Mouse (Mus musculus) C2C12 (cell line): ENCODE data around the gene Zrsr1. TPM values are rescaled to one million over a fixed set of nuclear protein-coding genes. Genes with fewer than 3 reads are reported as not detected.

Experiments
- H3K27me3 ChIP-seq: one replicate; pipeline ENCODE4 v1.6.1; 2011; ENCODE audit not compliant: control insufficient read depth, insufficient read depth, insufficient read length
- H3K36me3 ChIP-seq: one replicate; pipeline ENCODE4 v1.6.1; 2011; ENCODE audit not compliant: control insufficient read depth, insufficient read depth
- H3K4me3 ChIP-seq: one replicate; pipeline ENCODE4 v1.5.1; 2011; ENCODE audit warnings: mild to moderate bottlenecking, control low read depth; ENCODE audit not compliant: poor library complexity, insufficient read depth, severe bottlenecking
- H3K79me2 ChIP-seq: one replicate; pipeline ENCODE4 v1.6.1; 2011; ENCODE audit not compliant: control insufficient read depth, insufficient read depth
- H3K79me3 ChIP-seq: one replicate; pipeline ENCODE4 v1.6.1; 2011; ENCODE audit warnings: low read depth, control low read depth
- H3ac ChIP-seq: one replicate; pipeline ENCODE3; 2011; ENCODE audit warnings: low read depth; ENCODE audit not compliant: control insufficient read depth, insufficient read length
- CEBPB ChIP-seq: IDR thresholded peaks from one replicate; pipeline ENCODE4 v1.6.1; 2011; ENCODE audit warnings: low read depth, mild to moderate bottlenecking, control low read depth, moderate library complexity
- CTCF ChIP-seq: IDR thresholded peaks from one replicate; pipeline ENCODE4 v1.5.1; 2011; ENCODE audit not compliant: control insufficient read depth, insufficient read depth, insufficient read length
- FOSL1 ChIP-seq: IDR thresholded peaks from one replicate; pipeline ENCODE4 v1.8.0; 2011; ENCODE audit warnings: mild to moderate bottlenecking, low read length; ENCODE audit not compliant: poor library complexity, insufficient read depth, severe bottlenecking
- MAX ChIP-seq: IDR thresholded peaks from one replicate; pipeline ENCODE4 v1.6.1; 2011; ENCODE audit warnings: mild to moderate bottlenecking, control low read depth
- MYOD1 ChIP-seq: IDR thresholded peaks from one replicate; pipeline ENCODE4 v1.6.1; 2011; ENCODE audit warnings: low read depth; ENCODE audit not compliant: control insufficient read depth, insufficient read length
- MYOG ChIP-seq: IDR thresholded peaks from one replicate; pipeline ENCODE4 v1.6.1; 2011; ENCODE audit not compliant: control insufficient read depth, insufficient read length; ENCODE audit errors: extremely low read depth
- USF1 ChIP-seq: IDR thresholded peaks from one replicate; pipeline ENCODE4 v1.6.1; 2011; ENCODE audit warnings: low read depth, mild to moderate bottlenecking, control low read depth, moderate library complexity
- long read RNA-seq, 2 experiments: library from polyadenylated mRNA; unstranded; transcript quantifications; one replicate each; pipeline ENCODE4 v2.0.0; 2019 to 2020
- polyA plus RNA-seq: library from polyadenylated mRNA; unstranded; fragments of >200 nt; fragmentation: generic; extraction: Trizol; gene quantifications from one replicate; pipeline ENCODE4 v1.2.1, GENCODE M21; 2012; ENCODE audit warnings: missing spikeins

Gene Zrsr1
- polyA plus RNA-seq: 3.4 TPM
- long read RNA-seq, experiment 1, full-length matches to known transcripts: 12 of 12 reads
- long read RNA-seq, experiment 1, partial matches to known transcripts: 0 of 12 reads
- long read RNA-seq, experiment 1, other reads (novel, unspliced or antisense): 0 of 12 reads
- long read RNA-seq, experiment 2, full-length matches to known transcripts: 12 of 12 reads
- long read RNA-seq, experiment 2, partial matches to known transcripts: 0 of 12 reads
- long read RNA-seq, experiment 2, other reads (novel, unspliced or antisense): 0 of 12 reads

DNA sequence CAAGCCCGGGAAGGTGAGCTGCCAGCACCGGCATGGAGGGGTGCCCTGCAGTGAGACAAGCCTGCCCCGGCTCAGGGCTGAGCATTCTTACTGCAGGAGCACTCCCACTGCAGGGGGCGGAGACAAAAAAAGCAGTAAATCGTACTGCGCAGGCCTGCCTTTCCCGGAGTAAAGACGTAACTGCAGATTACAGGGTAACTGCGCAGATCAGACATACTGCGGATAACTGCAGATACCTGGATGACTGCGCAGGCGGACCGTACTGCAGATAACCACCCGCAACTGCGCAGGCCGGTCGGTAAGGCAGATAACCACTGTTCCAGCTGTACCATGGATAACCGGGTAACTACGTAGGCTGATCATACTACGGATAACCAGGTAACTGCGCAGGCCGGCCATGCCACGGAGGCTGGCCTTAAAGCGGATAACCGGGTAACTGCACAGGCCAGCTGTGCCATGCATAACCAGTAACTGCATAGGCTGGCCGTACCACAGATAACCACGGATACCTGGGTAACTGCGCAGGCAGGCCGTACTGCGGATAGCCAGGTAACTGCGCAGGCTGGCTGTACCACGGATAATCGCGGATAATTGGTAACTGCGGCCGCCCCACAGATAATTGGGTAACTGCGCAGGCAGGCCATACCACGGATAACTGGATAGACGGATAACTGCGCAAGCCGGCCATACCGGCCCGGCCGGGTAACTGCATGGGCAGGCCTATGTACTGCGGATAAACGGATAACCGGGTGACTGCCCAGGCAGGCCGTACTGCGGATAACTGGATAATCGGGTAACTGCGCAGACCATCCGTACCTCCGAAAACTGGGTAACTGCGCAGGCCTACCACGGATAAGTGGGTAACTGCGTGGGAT lies at the start of gene Zrsr1:
TSS of gene Zrsr1 (plus strand) at position 171 of the 875 bp plus-strand sequence.
- H3K4me3 ChIP-seq: peak within 1 kb of the TSS; percentile 50
- H3K79me3 ChIP-seq: peaks cover 54% of the 10 kb centered on the region
- H3K36me3 ChIP-seq: peaks cover 11% of the 10 kb centered on the region
- no peaks in the 10 kb centered on the region for H3K27me3 ChIP-seq
- peaks cover 92% of the 10 kb centered on the region for H3K79me2 ChIP-seq
- TF ChIP-seq CTCF (no peak), MYOD1 (no peak), MYOG (no peak), USF1 (no peak), MAX (no peak), CEBPB (no peak)
- peak within 1 kb of the TSS; percentile 86 for H3ac ChIP-seq

DNA sequence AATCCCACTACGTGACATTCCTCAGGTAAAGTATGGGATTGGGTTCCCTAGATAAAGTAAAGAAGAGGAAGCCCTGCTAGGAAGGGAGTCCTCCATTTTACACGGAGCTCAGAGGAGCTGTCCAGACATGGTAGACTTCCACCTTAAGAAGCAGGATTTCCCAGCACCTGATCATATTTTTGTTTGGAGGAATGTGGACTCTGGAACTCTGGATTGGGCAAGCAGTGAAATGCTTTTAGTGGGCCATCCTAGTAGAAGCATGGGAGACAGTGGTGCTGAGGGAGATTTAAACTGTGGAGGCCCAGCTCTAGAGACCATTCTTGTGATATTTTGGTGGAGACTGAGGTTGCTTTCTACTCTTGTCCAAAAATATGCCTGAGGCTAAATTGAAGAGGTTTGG lies 49.3 kb upstream of the Zrsr1 start:
- H3K36me3 ChIP-seq: no peaks in the 10 kb centered on the region
- TF ChIP-seq USF1 (no peak), CTCF (no peak), MYOG (no peak), CEBPB (no peak), MAX (no peak), FOSL1 (no peak), MYOD1 (no peak)
- H3ac ChIP-seq: no peak overlapping the region
- H3K27me3 ChIP-seq: no peaks in the 10 kb centered on the region
- H3K79me2 ChIP-seq: no peaks in the 10 kb centered on the region
- no peaks in the 10 kb centered on the region for H3K79me3 ChIP-seq
- no peak overlapping the region for H3K4me3 ChIP-seq

DNA sequence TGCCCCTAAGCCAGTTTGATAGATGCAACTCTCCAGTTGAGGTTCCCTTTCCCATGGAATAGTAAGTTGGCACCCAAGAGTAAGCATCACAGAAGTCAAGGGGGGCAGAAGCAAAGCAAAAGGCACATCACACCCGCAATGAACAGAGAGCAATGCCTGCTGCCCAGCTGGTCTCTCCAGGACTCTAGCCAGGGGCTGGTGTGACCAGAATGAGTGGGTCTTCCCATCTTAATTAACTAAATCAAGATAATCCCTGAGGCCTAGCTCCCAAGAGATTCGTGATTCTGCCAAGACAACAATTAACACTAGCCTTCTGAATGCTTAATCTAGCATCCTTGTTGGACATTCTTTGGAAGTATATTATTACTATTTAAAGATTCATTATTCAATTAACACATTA lies 48.2 kb upstream of the Zrsr1 start:
- Histone ChIP-seq H3K36me3 (no peaks in the 10 kb centered on the region), H3K79me3 (no peaks in the 10 kb centered on the region), H3K4me3 (no peak overlapping the region), H3K79me2 (no peaks in the 10 kb centered on the region), H3ac (no peak overlapping the region), H3K27me3 (no peaks in the 10 kb centered on the region)
- no peak for TF ChIP-seq FOSL1
- TF ChIP-seq CTCF: no peak
- TF ChIP-seq CEBPB: no peak
- TF ChIP-seq USF1: no peak
- TF ChIP-seq MYOG: no peak
- no peak for TF ChIP-seq MAX
- TF ChIP-seq MYOD1: no peak

DNA sequence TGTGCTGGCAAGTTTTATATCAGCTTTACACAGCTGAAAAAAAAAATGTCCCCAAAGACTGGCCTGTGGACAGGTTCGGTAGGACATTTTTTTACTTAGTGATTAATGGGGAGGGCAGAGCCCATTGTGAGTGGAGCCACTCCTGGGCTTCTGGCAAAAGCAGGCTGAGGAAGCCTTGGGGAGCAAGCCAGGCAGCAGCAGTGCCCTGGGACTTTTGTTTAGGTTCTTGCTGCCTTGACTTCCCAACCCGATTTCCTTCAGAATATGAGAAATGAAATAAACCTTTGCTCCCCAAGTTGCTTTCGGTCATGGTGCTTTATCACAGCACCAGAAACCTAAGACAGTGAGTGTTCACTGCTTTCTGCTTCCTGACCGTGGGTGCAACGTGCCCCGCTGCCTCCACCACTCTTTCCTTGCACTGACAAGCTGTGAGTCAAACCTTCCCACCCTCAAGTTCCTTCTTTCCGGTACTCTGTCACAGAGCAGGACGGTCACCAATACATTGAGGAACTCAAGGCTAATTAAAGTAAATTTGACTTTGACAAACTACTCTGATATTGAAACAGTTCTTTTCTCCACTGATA lies 43.1 kb upstream of the Zrsr1 start:
- Histone ChIP-seq H3K79me2 (no peaks in the 10 kb centered on the region), H3K27me3 (no peaks in the 10 kb centered on the region), H3ac (no peak overlapping the region), H3K79me3 (peaks cover 2% of the 10 kb centered on the region), H3K4me3 (no peak overlapping the region), H3K36me3 (no peaks in the 10 kb centered on the region)
- no peak for TF ChIP-seq MAX
- no peak for TF ChIP-seq MYOG
- no peak for TF ChIP-seq CEBPB
- no peak for TF ChIP-seq CTCF
- no peak for TF ChIP-seq MYOD1
- no peak for TF ChIP-seq USF1
- no peak for TF ChIP-seq FOSL1

DNA sequence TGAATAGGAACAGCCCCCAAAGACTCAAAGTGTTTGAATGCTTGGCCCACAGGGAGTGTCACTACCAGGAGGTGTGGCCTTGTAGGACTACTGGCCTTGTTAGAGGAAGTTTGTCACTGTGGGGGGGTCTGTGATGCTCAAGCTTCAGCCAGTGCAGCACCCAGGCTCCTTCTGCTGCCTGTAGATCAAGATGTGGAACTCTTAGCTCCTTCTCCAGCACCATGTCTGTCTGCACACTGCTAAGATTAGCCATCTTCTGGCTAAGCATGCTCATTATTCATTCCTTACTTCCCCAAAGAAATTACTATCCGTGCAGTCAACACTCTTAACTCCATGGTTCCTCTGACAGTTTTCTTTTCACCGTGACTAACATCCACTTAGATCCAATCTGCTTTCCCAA lies 41.7 kb upstream of the Zrsr1 start:
- Histone ChIP-seq H3ac (no peak overlapping the region), H3K79me3 (peaks cover 2% of the 10 kb centered on the region), H3K79me2 (no peaks in the 10 kb centered on the region), H3K27me3 (no peaks in the 10 kb centered on the region), H3K36me3 (no peaks in the 10 kb centered on the region), H3K4me3 (no peak overlapping the region)
- no peak for TF ChIP-seq MAX
- TF ChIP-seq CTCF: no peak
- TF ChIP-seq CEBPB: no peak
- no peak for TF ChIP-seq MYOG
- TF ChIP-seq USF1: no peak
- TF ChIP-seq FOSL1: no peak
- TF ChIP-seq MYOD1: no peak
